Mouse (Mus musculus) right cerebral cortex, postnatal 10 days (tissue): ENCODE results near the gene Gm28048.

Experiments used
- DNase-seq, 2 experiments: peaks; one replicate each; pipeline ENCODE4 v3.0.0; 2021; ENCODE audit warnings: low spot score in 2 of 2

Gm28048 gene

GRCm38 (mm10) chr11:22844754-22845718 is 136.9 kb downstream of the Gm28048 start:
- no peak for DNase-seq

- no peak for DNase-seq
Observed at GRCm38 (mm10) chr11:22839456-22839855, 142.4 kb downstream of the Gm28048 start.

GRCm38 (mm10) chr11:22838361-22838760 is 143.5 kb downstream of the Gm28048 start:
- no peak for DNase-seq

- no peak for DNase-seq
Observed at GRCm38 (mm10) chr11:22836269-22836668, 145.6 kb downstream of the Gm28048 start.

DNA sequence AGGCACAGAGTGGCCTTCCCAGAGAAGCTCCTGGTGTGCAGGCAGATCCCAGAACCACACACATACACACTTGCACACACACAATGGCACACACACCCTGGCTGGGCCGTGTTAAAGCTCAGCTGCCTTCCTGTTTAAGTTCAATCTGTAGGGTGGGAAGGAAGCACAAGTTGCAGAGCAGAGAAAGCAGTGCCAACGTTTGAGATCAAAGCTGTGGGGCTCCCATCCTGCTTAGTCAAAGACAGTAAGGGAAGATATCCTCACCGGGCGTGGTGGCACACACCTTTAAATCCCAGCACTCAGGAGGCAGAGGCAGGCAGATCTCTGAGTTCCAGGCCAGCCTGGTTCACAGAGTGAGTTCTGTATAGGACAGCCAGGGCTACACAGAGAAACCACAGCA is 149.3 kb downstream of the Gm28048 start:
- no peak for DNase-seq

DNA sequence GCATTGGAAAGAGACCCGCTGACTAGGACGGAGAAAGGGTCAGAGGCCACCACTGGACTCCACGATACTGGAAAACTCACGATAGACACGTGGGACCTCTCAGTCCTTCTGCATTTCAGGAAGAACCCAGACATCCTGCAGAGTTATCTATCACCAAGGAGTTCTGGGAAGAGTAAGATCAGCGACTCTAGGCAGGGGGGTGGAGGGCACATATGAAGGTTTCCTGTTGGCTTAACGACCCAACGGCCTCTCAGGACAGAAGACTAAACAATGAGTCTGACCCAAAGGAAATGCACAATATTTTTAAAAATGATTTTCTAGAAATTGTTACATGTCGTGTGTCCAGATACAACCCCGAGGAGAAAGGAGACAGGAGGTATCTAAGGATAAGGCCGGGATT is 150.0 kb downstream of the Gm28048 start:
- DNase-seq: no peak

GRCm38 (mm10) chr11:22830684-22831083 is 151.2 kb downstream of the Gm28048 start:
- no peak for DNase-seq

GRCm38 (mm10) chr11:22830179-22830611 is 151.7 kb downstream of the Gm28048 start:
- no peak for DNase-seq

GRCm38 (mm10) chr11:22828988-22829632 is 152.8 kb downstream of the Gm28048 start:
- DNase-seq: peak; percentile 39 to 57

DNA sequence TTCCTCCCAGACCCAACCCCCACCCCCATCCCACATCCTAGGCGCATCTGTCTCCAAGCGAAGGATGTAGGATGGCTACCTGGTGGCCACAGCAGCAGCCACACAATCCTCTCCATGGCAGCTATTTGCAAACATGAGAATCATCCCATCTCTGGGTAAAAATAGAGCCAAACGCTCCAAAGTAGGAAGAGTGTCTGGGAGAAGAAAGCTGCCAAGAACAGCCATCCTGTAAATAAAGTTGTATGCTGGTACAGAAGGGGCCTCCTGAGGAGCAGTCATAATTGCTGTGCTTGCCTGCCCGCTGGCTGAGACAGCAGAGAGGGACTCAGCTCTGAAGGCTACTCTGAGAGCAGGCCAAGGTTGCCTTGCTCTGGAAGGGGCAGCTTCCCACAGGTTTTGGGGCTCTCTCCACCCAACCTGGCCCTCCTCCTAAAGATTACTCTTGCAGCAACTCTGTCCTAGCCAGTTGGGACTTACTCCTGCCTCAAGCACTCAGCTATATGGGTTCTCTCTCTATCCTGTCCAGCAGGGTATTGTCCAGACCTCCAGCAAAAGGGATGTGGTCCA is 154.3 kb downstream of the Gm28048 start:
- DNase-seq: no peak

DNA sequence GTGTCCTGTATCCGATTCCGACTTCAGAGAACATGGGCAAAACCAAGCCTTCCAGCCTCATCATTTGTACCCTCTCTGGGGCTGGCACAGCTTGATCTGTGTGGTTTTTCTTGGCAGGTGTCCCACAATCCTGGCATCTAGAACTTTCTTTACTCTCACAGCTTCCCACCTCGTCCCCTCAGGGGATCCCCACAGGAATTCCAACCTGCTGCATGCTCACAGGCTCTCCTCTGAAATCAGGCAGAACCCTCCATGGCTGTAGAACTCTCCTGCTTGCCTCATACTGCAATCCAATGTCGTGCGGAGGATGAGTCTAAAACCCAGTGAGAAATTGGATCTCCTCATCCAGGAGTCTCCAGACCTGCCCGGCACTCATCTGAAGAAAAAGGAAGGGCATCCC is 155.2 kb downstream of the Gm28048 start:
- DNase-seq: no peak

GRCm38 (mm10) chr11:22826051-22826450 is 155.8 kb downstream of the Gm28048 start:
- no peak for DNase-seq

- no peak for DNase-seq
Observed at GRCm38 (mm10) chr11:22825548-22825947, 156.3 kb downstream of the Gm28048 start.

DNA sequence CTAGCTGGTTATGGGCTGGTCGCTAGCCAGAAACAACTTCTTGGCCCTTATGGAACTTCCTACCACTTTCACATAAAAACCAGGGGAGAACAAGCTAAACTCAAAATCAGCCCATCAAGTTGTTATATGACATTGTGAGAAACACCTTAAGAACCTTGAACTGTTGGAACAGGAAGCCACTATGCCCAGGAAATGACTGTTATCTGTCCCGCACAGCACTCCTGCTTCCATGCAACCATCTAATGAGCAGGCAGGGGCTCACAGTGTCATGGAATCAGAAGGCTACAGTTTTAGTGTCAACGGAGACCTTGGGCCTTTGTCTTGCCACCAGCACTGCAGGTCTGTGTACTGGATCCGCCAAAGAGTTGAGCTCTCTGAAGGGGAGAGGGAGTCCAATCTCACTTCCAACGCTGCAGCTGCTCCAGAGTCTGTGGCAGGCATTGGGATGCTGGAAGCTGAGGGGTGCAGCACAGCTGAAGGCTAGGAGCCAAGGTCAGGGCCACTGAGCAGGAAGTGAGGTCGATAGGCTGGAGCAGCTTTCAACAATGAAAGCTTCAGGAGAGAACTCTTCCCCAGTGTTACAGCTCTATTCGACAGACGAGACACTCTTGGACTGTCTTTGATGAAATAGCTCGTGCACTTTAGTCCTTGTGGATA is 157.7 kb downstream of the Gm28048 start:
- DNase-seq: no peak

- no peak for DNase-seq
Observed at GRCm38 (mm10) chr11:22821243-22821642, 160.6 kb downstream of the Gm28048 start.

DNA sequence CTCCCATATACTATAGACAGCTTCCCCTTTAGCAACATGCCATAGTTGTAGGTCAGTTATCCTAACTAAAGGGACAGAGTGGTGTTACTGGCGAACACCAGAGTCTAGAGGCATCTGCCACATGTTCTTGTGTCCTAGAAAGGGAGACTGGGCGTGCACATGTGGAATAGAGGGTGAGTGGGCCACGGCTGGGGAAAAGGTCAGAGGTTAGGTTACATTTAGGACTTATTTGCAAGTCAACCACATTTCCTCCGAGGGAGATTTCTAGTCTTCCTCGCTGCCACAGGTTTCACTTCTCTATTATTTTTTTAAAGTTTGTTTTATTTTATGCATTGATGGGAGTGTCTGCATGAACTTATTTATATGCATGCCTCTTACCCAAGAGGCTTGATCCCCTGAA is 163.5 kb downstream of the Gm28048 start:
- DNase-seq: no peak

DNA sequence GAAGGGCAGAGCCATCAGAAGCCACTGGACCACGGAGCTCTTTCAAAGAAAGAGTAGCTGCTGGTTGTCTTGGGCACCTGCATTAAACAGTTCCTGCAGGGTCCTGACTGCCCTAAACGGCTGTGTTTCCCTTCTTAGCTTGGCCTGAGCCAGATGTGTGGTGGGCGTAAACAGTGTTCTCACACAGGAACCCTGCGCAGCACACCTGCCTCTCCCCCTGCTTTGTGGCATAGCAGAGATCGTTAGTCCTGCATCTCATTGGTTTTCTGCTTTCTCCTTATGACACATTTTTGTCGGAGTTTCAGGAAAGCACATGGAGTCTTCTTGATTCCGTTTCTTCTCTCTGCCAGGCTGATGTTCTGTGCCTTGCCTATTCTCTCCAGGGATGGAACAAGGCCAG is 166.0 kb downstream of the Gm28048 start:
- no peak for DNase-seq

GRCm38 (mm10) chr11:22815143-22815542 is 166.7 kb downstream of the Gm28048 start:
- no peak for DNase-seq

DNA sequence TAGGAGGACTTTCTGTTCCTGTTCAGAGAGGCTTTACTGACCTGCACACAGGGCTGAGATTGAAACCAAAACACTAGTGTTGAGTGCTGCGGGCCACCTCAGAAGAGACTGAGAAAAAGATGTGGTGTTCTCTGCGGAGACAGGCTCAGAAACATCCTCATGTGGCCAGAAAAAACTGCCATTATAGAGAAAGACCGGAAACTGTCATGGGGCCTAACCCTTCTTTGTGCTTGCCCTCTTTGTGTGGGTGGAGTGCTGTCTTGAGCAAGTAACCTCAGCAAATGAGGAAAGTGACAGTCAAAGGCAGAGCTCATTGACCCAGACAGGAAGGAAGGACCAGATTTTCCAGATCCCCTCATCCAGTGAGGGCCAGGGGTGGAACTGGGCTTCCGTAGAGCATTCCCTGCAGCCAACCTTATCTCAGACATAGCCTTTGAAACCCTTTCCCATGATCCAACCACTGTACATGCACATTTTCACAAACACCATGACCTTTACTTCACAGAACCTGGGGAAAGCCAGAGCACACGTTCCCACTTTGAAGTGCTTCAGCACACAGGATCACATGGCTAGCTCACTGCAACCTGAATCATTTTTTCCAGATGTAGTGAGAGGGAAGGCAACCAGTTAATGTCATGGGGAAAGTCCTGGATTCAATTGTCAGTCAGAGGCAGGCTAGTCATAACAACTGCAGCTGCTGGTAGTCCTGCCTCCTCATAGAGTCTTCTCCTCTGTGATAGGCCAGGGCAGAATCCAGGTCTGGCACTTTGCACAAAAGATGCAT is 167.8 kb downstream of the Gm28048 start:
- no peak for DNase-seq

DNA sequence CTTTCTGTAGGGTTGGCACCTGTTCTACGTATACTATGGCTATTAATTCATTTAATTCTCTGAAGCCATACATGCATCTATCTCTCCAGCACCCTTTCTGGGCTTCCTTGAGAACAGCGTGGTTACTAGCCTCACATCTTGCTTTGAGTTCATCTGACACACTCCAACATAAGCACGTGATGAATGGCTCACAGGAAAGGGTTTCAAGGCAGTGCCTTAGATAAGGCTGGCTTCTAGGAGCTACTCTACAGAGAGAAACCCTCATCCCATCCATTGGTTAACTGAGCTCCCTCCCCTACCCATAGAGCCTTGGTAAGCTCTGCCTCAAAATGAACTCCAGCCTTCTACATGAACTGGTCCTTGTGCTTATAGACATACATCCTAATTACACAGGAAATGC is 168.5 kb downstream of the Gm28048 start:
- no peak for DNase-seq

GRCm38 (mm10) chr11:22811413-22811812 is 170.5 kb downstream of the Gm28048 start:
- no peak for DNase-seq
